Mouse (Mus musculus): ENCODE measurements at regions not wholly inside any gene's neighbourhood (a gene's known extent, or its start where the extent isn't known, plus 50 kb on each side); places are given as distances from the start of the nearest gene placed in this dataset.

GRCm38 (mm10) chr2:178916316-178917033 lies 486.1 kb downstream of the Cdh26 start:
- DNase-seq (ENCODE audit: low spot score in 2 of 2): no peak

GRCm38 (mm10) chr2:178924456-178925115 lies 494.3 kb downstream of the Cdh26 start:
- DNase-seq (ENCODE audit: low spot score in 2 of 2): no peak

DNA sequence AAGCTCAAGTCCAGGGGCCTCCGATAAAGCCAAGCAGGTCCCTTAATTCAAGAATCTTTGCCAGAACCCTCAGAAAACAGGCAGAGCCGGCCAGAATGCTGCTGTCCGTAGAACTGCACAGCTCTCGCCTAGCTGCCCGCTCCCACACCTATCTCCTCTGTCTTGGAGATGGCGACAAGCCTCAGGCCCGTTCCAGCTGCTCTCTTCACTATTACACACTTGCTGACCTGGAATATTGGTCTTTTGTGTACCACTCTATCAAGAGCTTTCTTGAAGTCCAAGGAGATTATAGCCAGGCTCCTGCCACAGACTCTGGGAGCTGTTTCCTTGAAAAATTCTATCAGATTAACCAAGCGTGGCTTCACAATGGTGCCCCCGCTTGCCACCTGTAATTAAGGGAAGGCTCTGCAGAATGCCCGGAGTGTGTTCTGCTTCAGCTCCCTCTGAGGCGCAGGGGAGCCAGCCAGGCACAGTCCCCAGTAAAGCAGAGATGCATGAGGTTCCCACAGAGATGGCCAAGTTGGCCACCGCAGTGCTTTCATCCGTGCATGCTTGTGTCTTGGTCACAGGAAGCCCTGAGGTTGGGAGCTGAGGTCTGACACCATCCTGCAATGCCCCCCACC lies 496.8 kb downstream of the Cdh26 start:
- DNase-seq (ENCODE audit: low spot score in 2 of 2): no peak

DNA sequence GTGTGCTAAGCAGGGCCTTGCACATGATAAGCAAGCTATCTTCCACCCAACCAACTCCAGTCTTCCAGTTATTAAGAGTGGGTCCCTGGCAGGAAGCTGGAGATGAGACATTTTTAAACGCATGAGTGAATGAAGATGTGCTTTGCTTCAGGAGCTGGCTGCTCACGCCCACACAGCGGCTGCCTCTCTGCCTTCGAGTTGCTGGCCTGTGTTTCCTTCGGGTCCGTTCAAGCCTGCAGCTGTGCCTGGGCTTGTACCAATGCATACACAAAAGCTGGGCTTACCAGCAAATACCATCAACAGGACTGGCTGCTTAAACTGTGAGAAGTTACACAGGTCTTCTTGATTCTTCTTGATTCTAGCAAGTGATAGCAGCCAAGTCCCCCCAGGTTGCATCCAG lies 498.7 kb downstream of the Cdh26 start:
- DNase-seq (ENCODE audit: low spot score in 2 of 2): no peak

GRCm38 (mm10) chr2:178930125-178930524 lies 499.8 kb downstream of the Cdh26 start:
- DNase-seq (ENCODE audit: low spot score in 2 of 2): no peak

GRCm38 (mm10) chr2:178948471-178948870 lies 493.8 kb upstream of the Cdh4 start:
- no peak for DNase-seq (ENCODE audit: low spot score in 2 of 2)

- DNase-seq (ENCODE audit: low spot score in 2 of 2): no peak
Observed at GRCm38 (mm10) chr2:178949103-178949502, 493.1 kb upstream of the Cdh4 start.

DNA sequence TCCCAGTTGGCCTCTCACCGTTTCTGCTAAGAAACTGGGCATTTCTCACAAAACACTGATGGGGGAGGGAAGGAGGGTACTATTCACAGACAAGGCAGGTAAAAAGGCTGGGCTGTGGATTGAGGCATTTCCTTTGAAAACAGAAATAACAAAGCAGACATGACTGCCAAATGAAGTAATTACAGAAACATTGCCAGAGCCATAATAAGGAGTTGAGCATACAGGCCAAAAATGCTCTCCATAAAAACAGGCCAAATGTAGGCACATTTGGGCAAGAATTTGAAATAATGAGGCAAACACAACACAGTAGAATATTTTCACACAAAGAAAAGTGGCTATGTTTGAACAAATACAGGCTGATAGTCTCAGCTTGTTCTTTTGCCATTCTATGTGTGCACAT lies 491.9 kb upstream of the Cdh4 start:
- DNase-seq (ENCODE audit: low spot score in 2 of 2): no peak

DNA sequence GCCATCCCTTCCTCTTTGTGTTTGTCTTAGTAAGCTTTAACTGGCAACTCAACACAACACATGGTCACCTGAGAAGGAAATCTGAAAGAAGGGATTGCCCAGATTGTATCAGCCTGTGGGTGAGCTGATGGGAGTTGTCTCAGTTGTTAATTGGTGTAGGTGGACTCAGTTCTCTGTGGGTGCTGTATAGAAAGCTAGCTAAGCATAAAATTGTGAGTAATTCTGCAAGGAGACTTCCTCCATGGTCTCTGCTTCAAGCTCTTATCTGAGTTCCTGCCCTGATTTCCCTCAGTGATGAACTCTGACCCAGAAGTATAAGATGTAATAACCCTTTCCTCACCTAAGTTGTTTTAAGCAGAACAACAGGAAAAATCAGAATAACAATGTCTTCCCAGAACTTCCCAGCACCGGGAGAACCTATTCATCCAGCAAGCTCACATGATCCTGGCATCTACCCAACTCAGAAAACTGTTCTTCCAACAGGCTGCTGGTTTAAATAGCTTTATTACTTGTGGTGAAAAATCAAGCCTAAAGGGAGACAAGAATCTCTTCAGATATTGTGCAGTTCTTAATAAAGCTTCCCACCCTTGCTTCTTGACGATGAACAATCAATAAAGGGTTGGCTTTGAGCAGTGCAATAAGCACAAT lies 487.7 kb upstream of the Cdh4 start:
- no peak for DNase-seq (ENCODE audit: low spot score in 2 of 2)

- DNase-seq (ENCODE audit: low spot score in 2 of 2): no peak
Observed at GRCm38 (mm10) chr2:178958829-178959228, 483.4 kb upstream of the Cdh4 start.

- no peak for DNase-seq (ENCODE audit: low spot score in 2 of 2)
Observed at GRCm38 (mm10) chr2:178959603-178960002, 482.6 kb upstream of the Cdh4 start.

DNA sequence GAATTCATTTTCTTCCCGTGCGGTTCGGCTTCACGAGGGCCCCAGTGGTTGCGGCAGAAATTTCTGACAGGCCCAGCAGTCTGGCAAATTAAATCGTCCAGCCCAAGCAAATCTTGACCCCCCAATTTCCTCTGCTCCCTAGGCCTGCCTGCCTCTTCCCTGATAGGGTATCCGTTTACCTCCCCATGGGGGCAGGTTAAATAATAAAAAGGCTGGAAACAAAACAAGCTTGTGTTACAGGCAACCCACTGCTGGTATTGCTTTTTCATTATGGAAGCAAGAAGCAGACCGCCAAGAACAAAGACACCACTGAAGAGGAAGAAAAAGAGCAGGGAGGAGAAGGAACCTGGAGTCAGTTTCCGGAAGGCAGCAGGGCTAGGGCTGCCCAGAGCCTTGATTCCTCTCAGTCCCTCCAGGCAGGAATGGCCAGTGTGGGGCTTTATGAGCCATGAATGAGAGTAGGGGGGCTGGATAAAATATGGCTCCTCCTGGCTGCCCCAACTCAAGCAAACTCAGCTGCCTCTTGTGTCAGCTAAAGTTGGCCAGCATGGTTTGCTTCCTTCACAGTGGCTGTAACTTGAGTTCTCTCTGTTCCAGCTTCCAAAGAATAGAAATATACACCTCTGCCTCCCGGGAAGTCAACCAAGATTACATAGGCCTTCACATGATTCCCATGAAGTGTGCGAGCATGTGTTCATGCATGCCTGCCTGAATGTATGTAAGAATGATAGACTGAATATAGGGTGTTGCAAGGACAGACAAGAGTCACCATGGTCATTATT lies 474.5 kb upstream of the Cdh4 start:
- no peak for DNase-seq (ENCODE audit: low spot score in 2 of 2)

GRCm38 (mm10) chr2:178969732-178970131 lies 472.5 kb upstream of the Cdh4 start:
- DNase-seq (ENCODE audit: low spot score in 2 of 2): no peak

- no peak for DNase-seq (ENCODE audit: low spot score in 2 of 2)
Observed at GRCm38 (mm10) chr2:178975366-178975765, 466.9 kb upstream of the Cdh4 start.

DNA sequence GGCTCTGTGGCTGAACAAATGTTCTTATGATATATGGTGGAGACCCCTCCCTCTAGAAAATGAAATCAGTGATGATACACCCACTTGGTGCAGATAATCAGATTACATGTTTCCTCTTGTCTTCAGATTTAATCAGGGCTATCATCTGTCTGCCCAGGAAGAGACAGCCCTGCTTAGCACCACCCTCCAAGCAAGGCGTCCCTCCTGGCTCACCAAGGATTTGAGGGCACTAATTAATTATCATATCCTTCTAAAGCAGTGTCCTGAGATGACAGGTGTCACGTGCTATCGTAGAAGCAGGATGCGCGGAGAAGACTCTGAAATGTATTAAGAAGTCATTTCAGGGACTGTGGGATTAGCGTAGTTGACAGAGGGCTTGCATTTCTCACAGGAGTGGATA lies 466.2 kb upstream of the Cdh4 start:
- no peak for DNase-seq (ENCODE audit: low spot score in 2 of 2)

- no peak for DNase-seq (ENCODE audit: low spot score in 2 of 2)
Observed at GRCm38 (mm10) chr2:178976495-178976894, 465.7 kb upstream of the Cdh4 start.

GRCm38 (mm10) chr2:178979451-178979850 lies 462.8 kb upstream of the Cdh4 start:
- DNase-seq (ENCODE audit: low spot score in 2 of 2): no peak

DNA sequence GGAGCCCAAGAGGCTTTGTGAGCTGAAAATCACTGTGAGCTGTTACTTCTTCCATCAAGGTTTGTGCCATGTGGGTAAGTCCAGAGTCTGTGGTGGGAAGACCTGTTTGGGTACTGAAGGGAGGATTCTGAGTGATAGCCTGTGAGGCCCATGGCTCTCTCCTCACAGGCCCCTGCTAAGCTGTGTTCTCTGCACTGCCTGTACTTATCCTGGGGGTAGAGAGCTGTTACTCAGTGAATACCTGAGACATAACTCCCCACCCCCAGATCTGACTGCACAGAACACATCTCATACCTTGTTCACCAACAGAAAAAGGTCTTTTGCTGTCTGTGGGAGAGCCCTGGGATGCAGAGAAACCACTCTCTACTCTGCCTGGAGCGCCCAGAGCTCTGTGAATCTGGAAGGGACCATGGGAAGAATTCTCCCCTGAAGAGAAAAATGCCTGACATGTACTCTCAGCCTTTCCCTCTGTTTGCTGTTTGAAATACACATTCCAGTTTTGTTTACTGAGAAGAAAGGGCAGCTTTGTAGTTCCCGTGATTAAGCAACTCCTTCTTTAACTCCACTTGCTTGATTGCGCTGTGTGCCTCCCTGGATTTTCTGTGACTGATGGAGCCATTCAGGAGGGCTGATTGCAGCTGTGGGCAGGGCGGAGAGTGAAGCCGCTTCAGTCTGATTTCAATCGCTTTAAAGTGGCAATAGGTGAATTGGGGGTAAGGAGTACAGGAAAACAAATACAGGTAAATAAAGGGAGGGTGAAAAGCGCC lies 460.3 kb upstream of the Cdh4 start:
- DNase-seq (ENCODE audit: low spot score in 2 of 2): no peak

DNA sequence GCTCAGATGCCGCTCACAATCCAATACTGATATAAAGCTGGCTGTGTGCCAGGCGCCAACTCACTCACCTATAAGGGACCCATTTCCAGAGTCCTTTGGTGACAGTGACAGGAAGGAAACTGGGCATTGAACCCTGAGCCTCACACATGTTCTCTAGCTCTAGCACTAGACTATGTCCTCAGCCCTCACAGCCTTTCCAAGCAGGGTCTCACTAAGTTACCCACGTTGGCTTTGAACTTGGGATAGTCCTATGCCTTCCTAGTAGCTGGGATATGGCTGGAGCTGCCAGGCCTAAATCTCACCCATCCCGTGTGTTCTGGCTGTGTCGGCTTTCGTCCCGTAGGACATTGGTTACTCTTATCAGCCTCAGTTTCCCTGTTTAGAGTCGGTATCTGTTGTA lies 458.4 kb upstream of the Cdh4 start:
- DNase-seq (ENCODE audit: low spot score in 2 of 2): peak in 1 of 2 experiments; percentile 11

DNA sequence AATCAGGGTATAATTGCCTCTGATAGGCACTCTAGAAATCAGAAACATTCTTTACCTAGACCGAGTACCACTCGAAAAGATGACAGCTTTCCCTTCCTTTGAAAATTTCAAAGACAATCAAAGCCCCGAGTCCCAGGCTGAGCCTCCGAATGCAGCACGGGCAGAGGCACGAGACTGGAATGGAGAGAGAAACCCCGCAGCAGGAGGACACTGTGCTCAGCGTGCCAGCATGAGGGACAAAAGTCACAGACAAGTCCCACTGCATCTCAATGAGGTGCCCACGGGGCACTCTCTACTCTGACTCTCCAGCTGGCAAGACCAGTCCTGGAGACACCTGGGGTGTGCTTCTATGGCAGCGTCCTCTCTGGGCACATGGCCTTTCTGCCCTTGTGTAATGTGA lies 454.3 kb upstream of the Cdh4 start:
- no peak for DNase-seq (ENCODE audit: low spot score in 2 of 2)
